Comparison of ENCODE assay signal across 13 mouse cellular contexts in the genomic region with DNA sequence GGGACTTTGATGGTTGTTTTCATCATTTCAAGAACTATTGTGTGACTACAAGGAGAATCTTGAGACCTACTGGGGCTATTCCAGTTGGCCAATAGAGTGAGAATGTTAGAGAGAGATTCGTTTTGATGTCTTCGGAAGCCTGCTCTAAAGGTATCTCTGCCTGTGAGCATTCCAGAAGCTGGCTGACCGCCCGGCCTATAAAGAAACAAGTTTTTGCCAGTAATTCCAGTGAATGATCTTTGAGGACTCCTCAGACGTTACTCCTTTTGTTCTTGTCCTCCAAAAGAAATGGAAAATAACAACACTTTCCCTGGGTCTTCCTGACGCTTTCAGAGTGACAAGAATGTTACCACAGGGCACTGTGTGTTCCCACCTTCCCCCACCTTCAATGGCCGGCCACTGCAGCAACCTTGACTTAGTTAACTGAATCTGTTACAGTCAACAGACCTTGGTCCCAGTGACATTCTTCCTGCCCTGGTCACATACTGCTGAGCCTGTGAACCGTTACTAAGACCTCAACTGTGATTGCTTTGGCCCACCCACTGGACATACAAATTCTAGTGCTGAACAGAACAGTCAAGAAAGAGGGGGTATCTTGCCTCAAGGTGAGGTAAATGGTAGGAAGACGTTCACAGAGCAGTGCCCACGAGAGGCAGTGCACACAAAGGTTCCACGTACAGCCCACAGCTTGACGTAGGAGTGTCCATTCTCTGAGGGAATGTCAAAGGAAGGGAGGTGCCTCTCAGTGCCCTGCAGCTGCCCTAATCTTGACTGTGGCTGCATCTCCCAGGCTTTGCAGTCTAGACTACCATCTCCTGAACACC. TPM values are rescaled to one million over a fixed set of nuclear protein-coding genes. Genes with fewer than 3 reads are reported as not detected.
DNase-seq lines count a peak whose midpoint lies in the region; ATAC-seq and TF ChIP-seq lines count a peak whose summit lies in the region.
"Had no signal": no experiment of that assay in that cellular context is flagged by ENCODE, and none has a peak within 500 bp of the region (broad histone marks: within the 10 kb centered on the region; RNA-seq: fewer than 3 reads in every experiment).

No protein-coding gene starts in this region.

- no peaks in the 10 kb centered on the region for H3K9me3 ChIP-seq in forebrain, embryonic 12.5 days
- no peaks in the 10 kb centered on the region for H3K9me3 ChIP-seq in forebrain, embryonic 15.5 days
- no peaks in the 10 kb centered on the region for H3K9me3 ChIP-seq in hindbrain, embryonic 16.5 days (ENCODE audit: control insufficient read depth, low read length)
- H3K9me3 ChIP-seq in lung, embryonic 15.5 days = no peaks in the 10 kb centered on the region

- H3K4me1 ChIP-seq in forebrain, embryonic 12.5 days = no peaks in the 10 kb centered on the region
- H3K4me1 ChIP-seq in forebrain, embryonic 15.5 days = no peaks in the 10 kb centered on the region
- no peaks in the 10 kb centered on the region for H3K4me1 ChIP-seq in hindbrain, embryonic 16.5 days (ENCODE audit: control insufficient read depth, insufficient read depth, low read depth, low read length)
- peaks cover 22% of the 10 kb centered on the region; the same call in 1 of the 2 replicates for H3K4me1 ChIP-seq in lung, embryonic 15.5 days

- no peak for DNase-seq in layer of hippocampus, adult 2 months (ENCODE audit: low spot score in 2 of 2)
- no peak for DNase-seq in layer of hippocampus, postnatal 10 days (ENCODE audit: low spot score in 2 of 2)
- DNase-seq in ovary, postnatal 14 days (ENCODE audit: low spot score) = no peak
- DNase-seq: gastrocnemius, postnatal 25 days; right cerebral cortex, postnatal 4 days; thymus, postnatal 25 days had no signal

- ATAC-seq in forebrain, embryonic 12.5 days (ENCODE audit: low FRiP score) = no peak
- ATAC-seq in forebrain, embryonic 15.5 days (replicated peaks) = no peak
- ATAC-seq in hindbrain, embryonic 16.5 days = no peak
- ATAC-seq in lung, embryonic 15.5 days (ENCODE audit: borderline replicate concordance, extremely low read depth, low FRiP score, low TSS enrichment) = no peak
- ATAC-seq in monocyte, adult 5-6 weeks (replicated peaks; ENCODE audit: insufficient number of reproducible peaks, low FRiP score, low TSS enrichment, poor library complexity, severe bottlenecking) = no peak

- H3K27ac ChIP-seq in forebrain, embryonic 12.5 days = 0 out of 2 replicates have a peak overlapping the region, but pooled peaks have one; percentile 46
- no peak overlapping the region for H3K27ac ChIP-seq in forebrain, embryonic 15.5 days (replicated peaks)
- H3K27ac ChIP-seq in layer of hippocampus, adult 2 months = peak overlapping the region; percentile 65
- peak overlapping the region; percentile 55 for H3K27ac ChIP-seq in hindbrain, embryonic 16.5 days (ENCODE audit: low read depth, low read length)
- peak overlapping the region; percentile 70 for H3K27ac ChIP-seq in lung, embryonic 15.5 days

- H3K9ac ChIP-seq in forebrain, embryonic 12.5 days = no peak overlapping the region
- no peak overlapping the region for H3K9ac ChIP-seq in forebrain, embryonic 15.5 days (replicated peaks)
- no peak overlapping the region for H3K9ac ChIP-seq in hindbrain, embryonic 16.5 days (ENCODE audit: low read depth, low read length)
- H3K9ac ChIP-seq in lung, embryonic 15.5 days = no peak overlapping the region

- no peak overlapping the region for H3K4me2 ChIP-seq in forebrain, embryonic 12.5 days
- H3K4me2 ChIP-seq in forebrain, embryonic 15.5 days (replicated peaks) = no peak overlapping the region
- no peak overlapping the region for H3K4me2 ChIP-seq in hindbrain, embryonic 16.5 days (ENCODE audit: low read length)
- H3K4me2 ChIP-seq in lung, embryonic 15.5 days = no peak overlapping the region

- H3K36me3 ChIP-seq in forebrain, embryonic 12.5 days (replicated peaks) = no peaks in the 10 kb centered on the region
- no peaks in the 10 kb centered on the region for H3K36me3 ChIP-seq in forebrain, embryonic 15.5 days
- H3K36me3 ChIP-seq in hindbrain, embryonic 16.5 days (ENCODE audit: control insufficient read depth, insufficient read depth, low read length) = no peaks in the 10 kb centered on the region
- no peaks in the 10 kb centered on the region for H3K36me3 ChIP-seq in lung, embryonic 15.5 days

- H3K4me3 ChIP-seq in forebrain, embryonic 12.5 days (replicated peaks) = no peak overlapping the region
- no peak overlapping the region for H3K4me3 ChIP-seq in forebrain, embryonic 15.5 days
- H3K4me3 ChIP-seq in layer of hippocampus, adult 2 months = no peak overlapping the region
- no peak overlapping the region for H3K4me3 ChIP-seq in hindbrain, embryonic 16.5 days (ENCODE audit: low read length)
- H3K4me3 ChIP-seq in lung, embryonic 15.5 days = no peak overlapping the region
- H3K4me3 ChIP-seq: erythroblast, embryonic 14.5 days had no signal

- TF ChIP-seq CTCF in layer of hippocampus, adult 2 months (conservative IDR thresholded peaks at IDR 0.05) = no peak

- WGBS in forebrain, embryonic 12.5 days = 80% methylated on average over 12 of the region's 12 CpGs
- WGBS in forebrain, embryonic 15.5 days = 80% methylated on average over 12 of the region's 12 CpGs
- WGBS in hindbrain, embryonic 16.5 days = 75% methylated on average over 12 of the region's 12 CpGs
- WGBS in lung, embryonic 15.5 days = 64% methylated on average over 12 of the region's 12 CpGs

- H3K27me3 ChIP-seq in forebrain, embryonic 12.5 days = no peaks in the 10 kb centered on the region
- no peaks in the 10 kb centered on the region for H3K27me3 ChIP-seq in forebrain, embryonic 15.5 days
- no peaks in the 10 kb centered on the region for H3K27me3 ChIP-seq in hindbrain, embryonic 16.5 days (replicated peaks; ENCODE audit: control insufficient read depth, insufficient read depth, low read length)
- no peaks in the 10 kb centered on the region for H3K27me3 ChIP-seq in lung, embryonic 15.5 days

RNA-seq across cellular contexts. Expression of gene Ptprb, which starts 4.5 kb away (rescaled TPM):
- polyA plus RNA-seq in forebrain, embryonic 12.5 days (2016; fragmentation: Nextera tagmentation; extraction: Ambion mirVana) = 2.8 and 2.9 TPM in 2 replicates
- 2.4 and 2.5 TPM in 2 replicates for polyA plus RNA-seq in forebrain, embryonic 15.5 days (2015; fragmentation: Nextera tagmentation; extraction: Ambion mirVana)
- total RNA-seq in layer of hippocampus, adult 2 months (2021) = 10 to 100 TPM; 15.0 to 19.7 TPM
- total RNA-seq in layer of hippocampus, postnatal 10 days (2021) = 10 to 100 TPM; 18.8 to 19.9 TPM
- polyA plus RNA-seq in hindbrain, embryonic 16.5 days (2015; fragmentation: Nextera tagmentation; extraction: Ambion mirVana) = 3.4 and 4.0 TPM in 2 replicates
- polyA plus RNA-seq in lung, embryonic 15.5 days (2015; fragmentation: Nextera tagmentation; extraction: Ambion mirVana) = 12.5 and 14.3 TPM in 2 replicates
- total RNA-seq in monocyte, adult 5-6 weeks (2017) = not detected in 3 replicates
- total RNA-seq: megakaryocyte progenitor cell, adult 5-6 weeks had no signal
